In the genomic region with DNA sequence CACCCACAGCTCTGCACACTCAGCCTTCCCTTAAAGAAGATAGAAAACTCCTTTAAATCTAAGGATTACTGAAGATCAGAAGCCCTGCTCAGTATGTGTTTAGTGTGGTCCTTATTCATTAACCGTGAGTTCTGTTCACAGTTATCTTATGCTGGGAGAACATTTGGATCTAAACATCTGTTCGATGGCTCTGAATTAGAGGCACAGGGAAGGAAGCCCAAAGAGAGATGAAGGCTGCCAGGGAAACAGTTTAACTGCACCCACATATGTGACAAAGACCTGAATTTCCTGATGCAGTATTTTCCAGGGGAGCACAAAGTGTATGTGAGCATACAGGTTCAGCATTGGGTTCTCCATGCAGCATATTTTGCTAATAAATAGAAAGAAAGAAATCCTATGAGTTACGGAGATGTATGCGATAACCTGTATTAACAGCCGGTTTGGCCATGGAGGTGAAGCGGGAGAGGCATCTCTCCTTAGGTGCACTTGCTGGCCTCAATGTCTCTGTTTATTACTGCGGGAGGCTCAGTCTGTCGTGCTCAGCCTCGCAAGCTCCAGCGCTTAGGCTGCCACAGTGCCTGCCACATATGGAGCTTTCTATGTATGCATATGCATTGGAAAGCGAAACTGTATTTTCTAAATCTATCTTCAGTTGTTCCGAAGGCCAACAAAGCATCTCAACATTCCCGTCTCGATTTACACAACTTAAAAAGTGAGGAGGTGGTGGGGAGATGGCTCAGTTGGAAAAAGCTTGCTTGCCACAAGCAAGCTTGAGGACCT, we compare ENCODE assay signal across 26 mouse cellular contexts. TPM values are rescaled to one million over a fixed set of nuclear protein-coding genes. Genes with fewer than 3 reads are reported as not detected.
A peak's percentile ranks its signal among the peaks of the same experiment; 100 is the strongest.
DNase-seq lines count a peak whose midpoint lies in the region; ATAC-seq and TF ChIP-seq lines count a peak whose summit lies in the region.
"Had no signal": no experiment of that assay in that cellular context is flagged by ENCODE, and none has a peak within 500 bp of the region (broad histone marks: within the 10 kb centered on the region; RNA-seq: fewer than 3 reads in every experiment).

No protein-coding gene starts in this region.

- H3K9me3 ChIP-seq in forebrain, embryonic 16.5 days (ENCODE audit: control insufficient read depth, low read length), result no peaks in the 10 kb centered on the region
- peaks cover 9% of the 10 kb centered on the region for H3K9me3 ChIP-seq in forebrain, embryonic 12.5 days
- peaks cover 3% of the 10 kb centered on the region; the same call in 1 of the 2 replicates for H3K9me3 ChIP-seq in heart, embryonic 10.5 days
- H3K9me3 ChIP-seq: embryonic facial prominence, embryonic 15.5 days had no signal

- no peaks in the 10 kb centered on the region for H3K36me3 ChIP-seq in forebrain, embryonic 16.5 days (ENCODE audit: control insufficient read depth, insufficient read depth)
- H3K36me3 ChIP-seq in forebrain, embryonic 12.5 days (replicated peaks), result no peaks in the 10 kb centered on the region
- no peaks in the 10 kb centered on the region for H3K36me3 ChIP-seq in heart, embryonic 10.5 days
- H3K36me3 ChIP-seq: embryonic facial prominence, embryonic 15.5 days; forebrain, embryonic 10.5 days; G1E; hindbrain, embryonic 12.5 days had no signal

- no peak overlapping the region for H3K4me2 ChIP-seq in forebrain, embryonic 16.5 days (ENCODE audit: low read length)
- no peak overlapping the region for H3K4me2 ChIP-seq in forebrain, embryonic 12.5 days
- H3K4me2 ChIP-seq: embryonic facial prominence, embryonic 15.5 days; hindbrain, embryonic 12.5 days had no signal

- H3K4me1 ChIP-seq in forebrain, embryonic 16.5 days (replicated peaks; ENCODE audit: control insufficient read depth, insufficient read depth, low read length), result no peaks in the 10 kb centered on the region
- H3K4me1 ChIP-seq in forebrain, embryonic 12.5 days, result no peaks in the 10 kb centered on the region; the same call in 1 of the 2 replicates
- H3K4me1 ChIP-seq in heart, embryonic 10.5 days, result no peaks in the 10 kb centered on the region
- H3K4me1 ChIP-seq: embryonic facial prominence, embryonic 15.5 days; hindbrain, embryonic 12.5 days had no signal

- H3K27me3 ChIP-seq in forebrain, embryonic 16.5 days (replicated peaks; ENCODE audit: control insufficient read depth, insufficient read depth, low read length), result no peaks in the 10 kb centered on the region
- H3K27me3 ChIP-seq in forebrain, embryonic 12.5 days, result no peaks in the 10 kb centered on the region
- no peaks in the 10 kb centered on the region for H3K27me3 ChIP-seq in heart, embryonic 10.5 days (ENCODE audit: insufficient read depth, poor library complexity, severe bottlenecking)
- H3K27me3 ChIP-seq: embryonic facial prominence, embryonic 15.5 days; hindbrain, embryonic 12.5 days had no signal

- ATAC-seq in forebrain, embryonic 16.5 days, result peak; percentile 76
- ATAC-seq in forebrain, embryonic 12.5 days (ENCODE audit: low FRiP score), result no peak
- ATAC-seq: CD4-positive, CD25-positive, alpha-beta regulatory T cell, adult 4 months; hindbrain, embryonic 16.5 days had no signal

- DNase-seq in heart, adult 11 months, result peak; percentile 22
- no peak for DNase-seq in heart, embryonic 10.5 days (ENCODE audit: low spot score)
- DNase-seq in left cerebral cortex, adult 2 months (ENCODE audit: extremely low spot score in 1 of 2, low spot score in 2 of 2), result peak in 1 of 2 experiments; percentile 15
- DNase-seq in left cerebral cortex, adult 8-10 months (ENCODE audit: low spot score in 2 of 2), result no peak
- DNase-seq in right cerebral cortex, postnatal 10 days (ENCODE audit: low spot score in 2 of 2), result peak; percentile 36 to 58
- no peak for DNase-seq in right cerebral cortex, postnatal 4 days
- DNase-seq: adrenal gland, adult 8-10 months; adrenal gland, postnatal 36 days; B cell, adult 2 months; cerebellum, adult 11 months; cerebellum, adult 8-10 months; cerebellum, postnatal 14 days; embryo, embryonic 11 days; gastrocnemius, adult 2 months; gastrocnemius, postnatal 25 days; heart, postnatal 10 days; heart, postnatal 4 days had no signal

- H3K27ac ChIP-seq in forebrain, embryonic 16.5 days (ENCODE audit: low read length), result no peak overlapping the region
- H3K27ac ChIP-seq in forebrain, embryonic 12.5 days, result no peak overlapping the region
- no peak overlapping the region for H3K27ac ChIP-seq in heart, embryonic 10.5 days
- peak overlapping the region; percentile 74 for H3K27ac ChIP-seq in left cerebral cortex, adult 2 months
- H3K27ac ChIP-seq: embryonic facial prominence, embryonic 15.5 days; forebrain, embryonic 10.5 days; gastrocnemius, adult 2 months; hindbrain, embryonic 12.5 days had no signal

- intact Hi-C loops in left cerebral cortex, adult 2 months (cut with DNase I), result no loop called here

- WGBS in forebrain, embryonic 16.5 days, result 87% methylated on average over 14 of the region's 14 CpGs
- WGBS in forebrain, embryonic 12.5 days, result 94% methylated on average over 14 of the region's 14 CpGs
- 91% methylated on average over 14 of the region's 14 CpGs for WGBS in heart, embryonic 10.5 days

- H3K9ac ChIP-seq in forebrain, embryonic 16.5 days (replicated peaks; ENCODE audit: low read depth, low read length), result no peak overlapping the region
- no peak overlapping the region for H3K9ac ChIP-seq in forebrain, embryonic 12.5 days
- H3K9ac ChIP-seq: embryonic facial prominence, embryonic 15.5 days; hindbrain, embryonic 12.5 days had no signal

- TF ChIP-seq CTCF in left cerebral cortex, adult 2 months (IDR thresholded peaks at IDR 0.05), result no peak

- H3K4me3 ChIP-seq in forebrain, embryonic 16.5 days (replicated peaks; ENCODE audit: low read length), result no peak overlapping the region
- H3K4me3 ChIP-seq in forebrain, embryonic 12.5 days (replicated peaks), result no peak overlapping the region
- no peak overlapping the region for H3K4me3 ChIP-seq in heart, embryonic 10.5 days
- H3K4me3 ChIP-seq in left cerebral cortex, adult 2 months, result no peak overlapping the region
- H3K4me3 ChIP-seq: embryonic facial prominence, embryonic 15.5 days; erythroblast, embryonic 14.5 days; forebrain, embryonic 10.5 days; gastrocnemius, adult 2 months; hindbrain, embryonic 12.5 days had no signal

RNA-seq across cellular contexts. Expression of a gene that starts 46.8 kb away (rescaled TPM):
- 0.40 and 0.73 TPM in 2 replicates for polyA plus RNA-seq in forebrain, embryonic 16.5 days (2015; fragmentation: Nextera tagmentation; extraction: Ambion mirVana)
- 0.19 and 0.38 TPM in 2 replicates for polyA plus RNA-seq in forebrain, embryonic 12.5 days (2016; fragmentation: Nextera tagmentation; extraction: Ambion mirVana)
- 0.18 and 0.23 TPM in 2 replicates for polyA plus RNA-seq in heart, embryonic 10.5 days (2016; fragmentation: Nextera tagmentation; extraction: Ambion mirVana)
- total RNA-seq in left cerebral cortex, adult 2 months (2021), result 10 to 100 TPM; 21.5 to 22.6 TPM
- 10 to 100 TPM; 11.8 to 15.4 (median 14.5) TPM for total RNA-seq in left cerebral cortex, adult 8-10 months (2022)
- total RNA-seq: adrenal gland, adult 8-10 months; adrenal gland, postnatal 36 days; gastrocnemius, adult 2 months; gastrocnemius, postnatal 25 days had no signal
- polyA plus RNA-seq: erythroblast, embryonic 14.5 days; G1E had no signal

Comparison
In these comparisons a context has a peak if more than half of its experiments do, and no peak if none do; other contexts are left out.
1. DNase-seq: peak in heart, adult 11 months (single experiment) and right cerebral cortex, postnatal 10 days (2 of 2); none in heart, embryonic 10.5 days (single experiment), left cerebral cortex, adult 8-10 months (0 of 2) and right cerebral cortex, postnatal 4 days (single experiment).